Mouse (Mus musculus) bone marrow macrophage, adult 2 months (primary cell): ENCODE data around the gene Rnf208.
"Not testable (repeated sequence)": the region's sequence is repeated elsewhere in the genome, so short reads cannot be mapped to it uniquely, and the experiment has no call there.

ENCODE experiments used
- CTCF ChIP-seq: IDR thresholded peaks from 2 replicates; pipeline ENCODE4 v1.5.1; 2012; ENCODE audit warnings: low read depth, mild to moderate bottlenecking, low read length, moderate library complexity
- POLR2A ChIP-seq: IDR thresholded peaks from 2 replicates; pipeline ENCODE4 v1.6.1; 2012; ENCODE audit warnings: mild to moderate bottlenecking, low read depth, low read length, borderline replicate concordance

DNA sequence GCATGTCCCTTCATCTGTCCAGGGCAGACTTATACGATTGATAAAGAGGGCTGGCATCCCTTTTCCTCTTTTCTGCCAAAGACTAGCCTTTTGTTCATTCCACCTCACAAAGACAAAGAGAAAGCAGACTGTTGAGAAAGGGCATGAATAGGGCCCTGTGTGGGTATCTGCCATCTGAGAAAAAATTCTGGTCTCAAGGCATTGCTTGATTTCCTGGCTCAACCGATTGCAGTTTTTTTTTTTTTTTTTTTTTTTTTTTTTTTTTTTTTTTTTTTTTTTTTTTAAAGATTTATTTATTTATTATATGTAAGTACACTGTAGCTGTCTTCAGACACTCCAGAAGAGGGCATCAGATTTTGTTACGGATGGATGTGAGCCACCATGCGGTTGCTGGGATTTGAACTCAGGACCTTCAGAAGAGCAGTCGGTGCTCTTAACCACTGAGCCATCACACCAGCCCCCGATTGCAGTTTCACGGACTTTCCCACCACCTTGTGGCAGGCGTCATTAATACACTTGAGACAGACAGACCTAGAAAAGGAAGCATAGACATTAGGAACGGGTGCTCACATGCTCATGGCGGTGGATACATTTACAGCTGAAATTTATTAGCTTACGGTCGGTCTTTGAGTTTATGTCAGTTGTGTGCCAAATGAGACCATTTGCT lies 14.5 kb downstream of the Rnf208 start:
- TF ChIP-seq CTCF, POLR2A: not testable (repeated sequence)
